Mouse (Mus musculus): ENCODE results near the gene Prok2. TPM values are rescaled to one million over a fixed set of nuclear protein-coding genes. Genes with fewer than 3 reads are reported as not detected.

Gene Prok2
- not detected in 4 replicates for total RNA-seq (2023; ENCODE audit: inconsistent age)

DNA sequence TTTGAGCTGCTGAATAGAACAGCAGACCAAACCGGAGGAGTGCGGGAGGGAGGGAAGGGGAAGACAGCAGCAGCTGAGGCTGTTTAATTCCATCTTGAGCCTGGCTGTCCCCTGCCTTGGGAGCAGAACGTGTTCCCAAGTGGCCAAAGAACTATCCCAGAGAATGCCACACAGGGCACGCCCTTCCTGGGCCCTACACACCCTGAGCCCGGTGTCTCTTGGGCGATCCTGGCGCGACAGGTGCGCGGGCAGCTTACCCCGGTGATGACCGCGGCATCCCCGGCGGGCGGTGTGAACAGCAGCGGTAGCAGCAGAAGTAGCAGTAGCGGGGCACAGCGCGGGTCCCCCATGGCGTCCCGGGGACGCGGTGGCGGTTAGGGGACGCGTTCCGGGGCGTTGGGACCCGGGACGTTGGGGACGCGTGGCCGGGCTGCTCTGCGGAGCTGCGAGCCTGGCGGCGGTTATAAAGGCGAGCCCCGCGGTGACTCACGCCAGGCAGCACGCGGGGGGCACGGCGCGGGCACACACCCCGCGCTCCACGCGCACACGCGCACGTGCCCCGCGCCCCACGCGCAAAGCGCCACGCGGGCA, at the start of gene Prok2:
Gene Prok2, minus strand, starts transcription at position 422 of the 591 bp plus-strand sequence.

DNA sequence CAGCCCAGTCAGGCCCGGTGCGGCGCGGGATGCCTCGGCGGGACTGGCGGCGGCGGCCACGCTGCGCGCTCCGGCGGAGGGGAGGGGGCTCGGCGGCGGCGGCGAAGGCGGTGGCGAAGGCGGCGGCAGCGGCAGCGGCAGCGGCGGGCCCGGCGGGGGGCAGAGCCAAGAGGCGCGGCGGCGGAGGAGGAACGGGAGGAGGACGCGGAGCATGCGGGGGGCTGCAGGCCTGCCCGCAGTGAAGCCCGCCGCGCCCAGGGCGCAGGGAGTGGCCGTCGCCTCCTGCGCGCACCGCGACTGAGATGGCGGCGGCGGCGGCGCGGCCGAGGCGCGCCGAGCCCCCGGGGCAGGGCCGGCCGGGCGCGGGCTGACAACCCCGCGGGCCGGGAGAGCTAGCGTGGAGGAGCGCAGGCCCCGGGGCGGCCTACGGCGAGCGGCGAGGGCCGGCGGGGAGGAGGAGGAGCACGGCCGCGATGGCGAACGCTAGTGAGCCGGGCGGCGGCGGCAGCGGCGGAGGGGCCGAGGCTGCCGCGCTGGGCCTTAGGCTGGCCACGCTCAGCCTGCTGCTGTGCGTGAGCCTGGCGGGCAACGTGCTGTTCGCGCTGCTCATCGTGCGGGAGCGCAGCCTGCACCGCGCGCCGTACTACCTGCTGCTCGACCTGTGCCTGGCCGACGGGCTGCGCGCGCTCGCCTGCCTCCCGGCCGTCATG, 33.8 kb downstream of the Prok2 start, which contains the start of gene Gpr27:
Gene Gpr27, plus strand, starts transcription at position 474 of the 710 bp plus-strand sequence.

DNA sequence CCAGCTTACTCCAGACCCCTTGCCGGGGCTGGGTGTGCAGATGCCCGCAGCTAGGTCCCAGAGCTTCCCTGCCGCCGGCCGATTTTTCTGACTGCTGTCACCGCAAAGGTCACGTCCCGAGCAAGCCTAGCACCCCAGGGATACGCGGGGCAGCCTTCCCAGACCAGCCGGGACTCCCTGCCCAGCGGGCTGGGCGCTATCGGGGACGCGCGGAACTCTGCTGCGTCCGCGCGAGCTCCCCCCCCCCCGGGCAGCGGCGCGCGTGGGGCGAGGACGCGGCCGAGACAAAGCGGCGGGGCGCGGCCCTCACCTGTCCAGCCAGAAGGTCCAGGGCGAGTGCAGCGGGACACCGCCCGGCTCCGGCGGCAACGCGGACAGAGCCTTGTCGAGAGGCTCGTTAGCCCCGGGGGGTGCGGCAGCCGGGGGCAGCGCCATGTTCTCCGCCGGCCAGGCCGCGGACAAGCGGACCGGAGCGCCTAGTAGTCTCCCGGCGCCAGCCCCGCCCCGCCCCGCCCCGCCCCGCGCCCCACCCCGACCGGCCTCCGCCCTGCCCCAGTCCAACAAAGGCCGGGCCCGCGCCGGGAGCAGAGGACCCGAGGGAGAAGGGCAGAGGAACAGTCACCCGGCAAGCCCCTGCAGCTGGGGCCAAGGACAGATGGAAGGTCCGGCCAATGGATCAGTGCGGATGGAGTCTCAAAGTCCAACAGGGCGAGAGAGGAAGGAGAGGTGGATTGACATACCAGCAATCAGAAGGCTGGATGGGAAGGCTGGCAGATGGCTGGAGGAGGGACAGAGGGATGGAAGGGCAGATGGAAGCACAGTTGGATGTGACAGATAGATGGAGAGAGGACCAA, 59.6 kb downstream of the Prok2 start, which contains the start of the genes Eif4e3 and Gm20696:
Gene Eif4e3, minus strand, starts transcription at position 454 of the 854 bp plus-strand sequence.
Gene Gm20696, minus strand, starts transcription at position 480 of the 854 bp plus-strand sequence.

Other genes starting within 250 kb of the Prok2 start
- gene Foxp1, start 203.7 kb downstream of the Prok2 start, total RNA-seq (2023; ENCODE audit: inconsistent age) = 1,004 to 1,106 TPM (median 1,076 TPM) in 4 replicates
- gene Eif4e3, start 59.6 kb downstream of the Prok2 start, total RNA-seq (2023; ENCODE audit: inconsistent age) = 6.7 to 8.7 TPM (median 7.6 TPM) in 4 replicates
- gene Gm20696, start 59.6 kb downstream of the Prok2 start, total RNA-seq (2023; ENCODE audit: inconsistent age) = 118 to 133 TPM (median 123 TPM) in 4 replicates
- not detected in 4 replicates for gene Gpr27, start 33.7 kb downstream of the Prok2 start, total RNA-seq (2023; ENCODE audit: inconsistent age)

Measured in B cell, adult (primary cell).